Mouse (Mus musculus) lung, postnatal 36 days (tissue): ENCODE measurements around the gene Rora.

Experiments
- DNase-seq: peaks from one replicate; pipeline ENCODE4 v3.0.0; 2022; ENCODE audit warnings: mixed read lengths

The Rora gene

DNA sequence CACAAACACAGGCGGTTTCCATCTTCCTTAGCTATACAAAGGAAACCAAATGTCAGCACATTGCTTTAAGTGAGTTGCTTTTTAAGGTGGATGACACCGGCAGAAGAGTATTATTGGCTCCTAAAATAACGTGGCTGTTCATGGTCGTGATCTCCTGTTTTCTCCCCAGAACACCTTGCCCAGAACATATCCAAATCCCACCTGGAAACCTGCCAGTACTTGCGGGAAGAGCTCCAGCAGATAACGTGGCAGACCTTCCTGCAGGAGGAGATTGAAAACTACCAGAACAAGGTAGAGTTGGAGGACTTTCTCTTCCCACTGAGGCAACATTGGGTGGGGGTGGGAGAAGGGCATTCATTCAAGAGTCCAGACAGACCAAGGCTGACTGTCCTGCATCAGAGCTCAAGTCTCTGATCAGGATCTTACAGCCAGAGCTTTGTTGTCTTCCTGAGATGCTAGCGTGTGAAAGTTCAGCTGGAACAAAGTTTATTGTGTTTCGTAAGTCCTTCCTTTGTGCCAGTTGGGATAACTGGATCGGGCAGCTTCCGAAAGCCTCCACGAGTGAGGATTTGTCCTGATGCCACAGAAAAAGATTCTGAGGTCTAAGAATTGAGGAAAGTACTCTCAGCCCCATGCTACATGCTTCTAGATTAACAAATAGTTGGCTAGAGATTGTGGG lies 717.6 kb downstream of the Rora start:
- DNase-seq, result no peak

DNA sequence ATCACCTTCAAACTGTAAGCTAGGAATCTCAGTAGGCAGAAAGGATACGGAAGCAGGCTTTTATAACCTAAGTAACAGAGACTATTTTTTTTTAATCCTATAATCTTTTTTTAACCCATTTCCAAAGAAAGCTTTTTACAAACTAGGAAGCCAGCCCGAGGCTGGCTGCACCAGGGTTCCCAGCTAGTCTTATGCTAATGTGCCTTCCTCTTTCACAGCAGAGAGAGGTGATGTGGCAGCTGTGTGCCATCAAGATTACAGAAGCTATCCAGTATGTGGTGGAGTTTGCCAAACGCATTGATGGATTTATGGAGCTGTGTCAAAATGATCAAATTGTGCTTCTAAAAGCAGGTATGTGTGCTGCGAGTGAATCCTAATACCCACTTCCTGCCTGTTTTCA lies 719.3 kb downstream of the Rora start:
- DNase-seq, result no peak

DNA sequence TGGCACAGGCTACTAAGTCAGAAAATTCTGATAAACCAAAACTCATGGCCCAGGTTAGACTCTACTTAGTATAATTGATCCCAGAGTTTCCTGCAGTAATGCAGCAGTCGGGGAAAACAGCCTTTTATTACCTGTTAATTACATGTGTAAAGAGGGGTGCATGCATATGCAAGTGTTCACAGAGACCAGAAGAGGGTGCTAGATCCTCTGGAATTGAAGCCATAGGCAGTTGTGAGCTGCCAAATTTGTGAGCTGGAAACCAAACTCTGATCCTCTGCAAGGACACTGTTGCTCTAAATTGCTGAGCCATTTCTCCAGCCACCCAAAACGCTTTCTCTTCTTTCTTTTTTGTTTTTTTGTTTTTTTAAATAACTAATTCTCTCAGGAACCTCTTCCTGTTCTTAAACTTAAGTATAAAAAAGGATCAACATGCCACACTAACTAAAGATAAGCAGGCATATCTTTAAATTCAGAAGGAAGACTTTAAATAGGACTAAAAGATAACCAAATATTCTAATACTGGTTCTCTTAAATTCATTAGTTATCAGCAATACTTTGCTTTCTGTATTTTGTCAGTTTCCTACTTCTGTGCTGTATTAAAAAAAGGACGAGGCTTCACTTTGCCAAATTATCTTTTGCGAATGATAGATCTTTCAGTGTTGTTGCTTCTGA lies 723.5 kb downstream of the Rora start:
- DNase-seq, result no peak

DNA sequence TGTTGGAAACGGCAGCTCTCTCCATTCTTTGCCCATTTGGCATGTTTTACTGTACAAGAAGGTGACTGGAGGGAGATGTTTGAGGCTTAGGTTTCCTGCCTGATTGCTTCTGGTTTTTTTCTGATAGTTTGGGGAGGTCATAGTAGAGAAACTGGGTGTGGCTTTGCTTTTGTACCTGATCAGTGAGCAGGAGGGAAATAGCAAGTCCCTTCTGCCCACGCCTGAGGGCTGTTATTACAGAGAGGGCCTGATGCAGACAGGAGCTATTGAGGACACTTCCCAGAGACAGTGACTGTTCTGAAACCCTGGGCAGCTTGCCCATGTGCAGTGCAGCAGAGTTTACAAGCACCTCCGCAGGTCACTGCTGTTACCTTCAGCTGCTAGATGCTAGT lies 724.1 kb downstream of the Rora start:
- no peak for DNase-seq

DNA sequence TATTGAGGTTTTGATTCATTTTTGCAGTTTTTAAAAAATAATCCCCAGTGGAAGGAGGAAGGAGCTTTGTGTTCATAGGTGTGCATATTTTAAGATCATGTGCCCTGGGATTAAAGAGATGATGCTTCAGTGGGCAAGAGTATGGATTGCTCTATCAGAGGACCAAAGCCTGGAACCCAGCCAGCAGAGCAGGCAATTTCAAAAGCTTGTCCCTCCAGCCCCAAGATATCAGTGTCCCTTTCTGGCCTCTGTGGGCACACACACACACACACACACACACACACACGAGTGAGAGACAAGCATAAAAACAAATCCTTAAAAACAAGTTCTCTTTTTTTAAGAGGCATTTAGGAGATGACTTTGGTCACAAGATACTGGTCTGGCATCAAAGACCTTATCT lies 727.0 kb downstream of the Rora start:
- DNase-seq, result no peak

DNA sequence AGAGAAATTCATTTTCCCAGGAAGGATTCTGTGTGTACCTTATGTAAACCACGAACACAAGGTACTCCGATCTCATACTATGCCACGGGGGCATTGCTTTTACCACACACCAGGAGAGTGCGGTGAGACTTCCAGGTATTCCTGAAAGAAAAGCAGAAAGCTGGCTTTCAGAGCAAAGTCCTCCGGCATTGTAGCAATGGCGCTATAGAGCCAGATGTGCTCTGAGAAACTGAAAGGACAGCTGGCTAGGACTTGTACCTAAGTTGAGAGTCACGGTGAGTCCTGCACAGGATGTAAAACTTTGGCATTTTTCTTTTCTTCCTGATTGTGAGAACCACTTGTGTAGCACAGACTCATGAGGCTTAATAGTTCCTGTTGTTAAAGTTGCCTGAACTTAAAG lies 728.2 kb downstream of the Rora start:
- no peak for DNase-seq

DNA sequence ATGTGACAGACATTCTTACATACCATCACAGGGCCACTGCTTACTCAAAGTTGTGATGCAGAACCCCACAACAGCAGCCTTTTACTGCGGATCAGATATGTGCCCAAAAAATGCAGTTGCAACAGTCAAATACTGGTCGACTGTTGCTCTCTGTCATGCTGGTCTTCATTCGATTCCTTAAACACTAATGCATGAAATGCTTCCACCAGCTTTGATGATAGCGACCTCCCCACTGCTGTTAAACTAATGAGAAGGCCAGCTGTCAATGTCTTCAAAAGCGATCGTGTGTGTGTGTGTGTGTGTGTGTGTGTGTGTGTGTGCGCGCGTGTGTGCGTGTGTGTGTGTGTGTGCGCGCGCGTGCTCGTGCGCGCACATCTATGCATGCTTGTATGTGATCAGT lies 730.9 kb downstream of the Rora start:
- DNase-seq, result no peak

DNA sequence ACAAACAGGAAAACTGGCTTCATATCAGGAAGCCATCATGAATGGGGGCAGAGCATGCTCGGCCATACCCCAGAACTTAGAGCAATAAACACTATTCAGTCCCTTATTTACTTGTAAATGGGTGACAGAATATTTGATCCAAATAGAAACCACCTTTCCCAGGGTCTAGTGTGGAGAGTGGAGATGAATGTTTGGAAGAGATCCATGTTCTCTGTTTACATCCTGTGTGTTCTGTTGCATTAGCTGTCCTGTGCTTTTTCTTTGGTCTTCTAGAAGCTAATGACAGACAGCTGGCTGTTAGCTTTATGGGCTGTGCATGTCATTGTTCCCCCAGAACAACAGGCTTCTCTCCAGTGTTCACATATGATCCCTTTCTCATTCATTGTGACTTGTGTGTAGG lies 731.3 kb downstream of the Rora start:
- no peak for DNase-seq

DNA sequence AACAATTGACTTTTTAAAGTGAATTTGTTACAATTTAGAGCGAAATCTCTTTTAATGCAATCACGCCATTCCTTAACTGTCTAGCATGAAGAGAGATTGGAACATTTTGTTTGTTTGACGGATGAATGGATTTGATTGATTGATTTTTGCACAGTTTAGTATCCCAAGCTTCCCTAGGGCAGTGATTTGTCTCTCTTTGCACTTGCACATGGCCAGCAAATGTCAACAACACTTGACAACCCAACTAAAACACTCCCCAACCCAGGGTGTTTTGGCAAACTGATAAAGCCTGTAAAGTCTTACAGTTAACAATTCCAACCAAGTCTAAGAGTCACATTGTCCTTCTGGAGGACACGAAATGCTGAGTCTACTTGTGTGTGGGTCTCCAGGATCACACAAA lies 733.7 kb downstream of the Rora start:
- DNase-seq, result no peak

DNA sequence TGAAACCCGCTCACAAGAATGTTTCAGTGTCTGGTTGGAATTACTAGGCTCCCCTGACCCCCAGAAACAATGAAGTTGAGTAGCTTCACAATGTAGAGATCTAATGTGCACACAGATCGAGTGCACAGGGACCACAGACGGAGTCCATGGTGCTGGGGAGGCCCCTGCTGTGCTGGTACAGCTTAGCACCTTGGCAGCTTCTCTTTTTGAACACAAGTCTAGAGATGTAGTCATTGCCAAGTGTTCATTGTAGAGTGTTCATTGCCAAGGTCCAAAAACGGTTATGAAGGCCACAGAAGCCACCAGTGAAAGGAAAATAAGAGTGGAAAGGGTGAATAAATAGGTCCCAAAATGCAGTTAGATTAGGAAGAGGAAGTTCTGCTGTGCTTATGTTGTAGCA lies 737.0 kb downstream of the Rora start:
- no peak for DNase-seq

DNA sequence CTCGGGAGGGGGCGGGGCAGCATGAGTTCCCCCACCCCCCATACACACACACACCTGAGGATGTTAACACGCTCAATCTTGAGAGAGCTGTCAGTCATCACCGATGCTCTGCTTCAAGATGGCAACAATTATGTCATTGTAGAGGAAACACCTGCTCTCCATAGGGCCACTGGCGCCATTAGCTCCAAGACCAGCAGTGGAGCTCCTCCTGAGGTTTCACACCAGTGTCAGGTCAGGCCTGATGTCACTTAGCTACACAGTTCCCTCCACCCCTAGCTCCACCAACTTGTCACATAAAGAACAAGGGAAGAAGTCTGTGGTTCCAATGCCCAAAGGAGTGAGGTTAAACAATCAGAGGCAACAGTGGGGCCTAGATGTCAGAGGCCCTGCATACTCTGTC lies 740.6 kb downstream of the Rora start:
- no peak for DNase-seq

DNA sequence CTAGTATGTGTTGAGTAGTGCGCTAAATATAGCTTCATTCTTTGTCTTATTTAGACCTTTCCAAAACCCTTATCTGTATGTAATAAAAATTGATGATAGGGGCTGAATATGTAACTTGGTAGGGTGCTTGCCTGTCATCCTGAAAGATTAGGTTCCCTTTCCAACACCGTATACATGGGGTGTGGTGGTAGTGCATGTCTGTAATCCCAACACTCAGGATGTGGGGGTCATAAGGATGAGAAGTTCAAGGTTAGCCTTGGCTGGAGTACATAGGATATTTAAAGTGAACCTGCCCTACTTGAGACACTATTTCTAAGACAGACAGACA lies 743.8 kb downstream of the Rora start:
- no peak for DNase-seq

DNA sequence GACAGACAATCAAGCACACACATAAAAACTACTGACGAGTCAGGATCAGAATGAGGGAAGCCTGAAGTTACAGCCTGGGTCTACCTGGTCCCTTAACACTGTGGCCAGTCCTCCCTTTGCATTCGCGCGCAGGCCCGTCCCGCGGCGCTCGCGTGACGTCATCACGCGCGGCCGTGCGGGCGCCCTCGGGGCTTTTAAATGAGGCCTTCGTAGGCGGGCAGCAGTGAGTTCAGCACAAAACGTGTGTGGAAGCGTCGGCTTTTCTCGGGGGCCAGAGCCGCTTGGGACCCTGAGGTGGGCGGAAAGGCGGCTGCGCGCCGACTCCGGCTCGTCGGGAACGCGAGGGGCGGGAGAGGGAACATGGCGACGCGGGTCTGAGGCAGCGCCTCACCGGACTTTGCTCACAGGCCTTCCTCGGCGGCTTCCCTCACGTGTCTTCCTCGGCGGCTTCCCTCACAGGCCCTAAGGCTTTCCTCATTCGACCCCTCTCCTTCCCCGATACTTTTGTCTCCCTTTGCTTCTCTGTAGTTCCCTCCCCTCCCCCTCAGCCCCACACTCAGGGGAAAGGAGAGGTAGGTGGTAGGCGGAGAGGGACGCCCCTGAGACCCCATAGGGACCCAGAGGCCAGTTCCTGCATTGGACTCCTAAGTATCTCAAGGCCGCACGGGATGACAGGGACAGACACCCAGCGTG lies 744.3 kb downstream of the Rora start, which contains the start of gene Ice2:
Gene Ice2, plus strand, starts transcription at position 147 of the 693 bp plus-strand sequence.
- peak; percentile 72 for DNase-seq

DNA sequence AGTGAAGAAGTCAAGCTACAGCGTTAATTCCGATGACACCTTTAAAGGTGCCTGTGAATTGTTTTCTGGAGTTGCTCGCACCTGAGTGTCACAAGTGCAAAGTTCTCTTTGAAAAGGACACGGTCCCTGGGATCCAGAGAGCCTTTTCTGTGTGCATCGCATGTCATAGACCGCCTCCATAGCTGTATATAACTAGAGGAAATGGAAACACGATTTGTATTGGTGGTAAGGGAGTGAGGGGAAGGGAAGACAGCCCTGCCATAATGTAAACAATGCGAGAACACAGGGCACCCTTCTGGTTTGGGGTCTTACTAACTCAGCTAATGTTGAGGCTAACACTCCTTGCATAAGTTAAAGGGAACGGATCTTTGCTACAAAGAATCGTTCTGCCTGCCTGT lies 744.9 kb downstream of the Rora start:
- DNase-seq, result no peak

DNA sequence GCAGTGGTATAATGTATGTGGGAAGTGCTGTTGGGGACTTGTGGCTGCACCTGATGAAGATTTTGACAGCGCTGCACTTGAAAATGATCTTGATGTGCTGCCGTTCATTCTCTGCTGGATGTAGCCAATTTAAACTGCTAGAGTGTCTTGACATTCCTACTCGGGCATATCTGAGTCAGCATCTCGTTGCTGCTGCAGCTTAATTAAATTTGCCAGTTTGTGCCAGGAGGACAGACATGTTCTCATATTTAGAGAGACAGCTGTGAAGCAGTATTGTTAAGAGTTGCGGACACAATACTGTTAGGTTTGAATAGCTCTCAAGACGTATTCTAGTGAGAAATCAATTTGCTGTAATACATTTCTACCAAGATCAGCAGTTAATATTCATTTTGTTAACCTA lies 751.1 kb downstream of the Rora start:
- no peak for DNase-seq

DNA sequence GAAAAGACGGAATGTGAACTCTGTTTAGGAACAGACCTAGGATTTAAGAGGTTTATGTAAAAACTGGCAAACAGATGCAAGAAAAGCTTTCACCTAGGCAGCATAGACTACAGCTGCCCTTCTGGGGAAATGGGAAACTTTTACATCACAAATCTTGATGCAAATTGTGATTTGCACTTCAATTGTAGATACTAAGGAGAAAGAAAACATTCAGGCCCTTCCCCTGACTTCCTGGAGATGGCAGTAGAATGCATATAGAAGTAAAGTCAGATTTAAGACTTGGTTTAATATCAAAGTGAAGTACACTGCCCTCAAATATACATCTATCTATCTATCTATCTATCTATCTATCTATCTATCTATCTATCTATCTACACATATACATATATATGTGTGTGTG lies 765.9 kb downstream of the Rora start:
- DNase-seq, result peak; percentile 55

DNA sequence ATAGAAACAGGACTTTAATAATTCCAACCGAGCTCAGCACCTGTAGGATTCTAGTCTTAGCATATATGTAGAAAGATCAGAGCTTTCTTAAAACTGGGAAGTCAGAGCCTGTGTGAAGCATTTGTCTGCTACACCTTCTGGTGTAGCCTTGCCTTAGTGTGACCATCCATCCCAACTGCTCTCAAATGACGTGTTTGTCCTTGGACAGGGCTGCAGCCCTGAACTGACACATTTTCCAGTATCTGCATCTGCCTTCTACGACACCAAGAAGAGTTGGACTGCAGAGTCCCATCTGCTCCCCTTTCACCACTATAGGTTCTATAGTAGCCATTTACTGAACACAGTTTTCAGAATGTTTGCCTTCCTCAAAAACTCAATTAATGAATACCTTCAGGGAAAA lies 776.9 kb downstream of the Rora start:
- DNase-seq, result no peak

DNA sequence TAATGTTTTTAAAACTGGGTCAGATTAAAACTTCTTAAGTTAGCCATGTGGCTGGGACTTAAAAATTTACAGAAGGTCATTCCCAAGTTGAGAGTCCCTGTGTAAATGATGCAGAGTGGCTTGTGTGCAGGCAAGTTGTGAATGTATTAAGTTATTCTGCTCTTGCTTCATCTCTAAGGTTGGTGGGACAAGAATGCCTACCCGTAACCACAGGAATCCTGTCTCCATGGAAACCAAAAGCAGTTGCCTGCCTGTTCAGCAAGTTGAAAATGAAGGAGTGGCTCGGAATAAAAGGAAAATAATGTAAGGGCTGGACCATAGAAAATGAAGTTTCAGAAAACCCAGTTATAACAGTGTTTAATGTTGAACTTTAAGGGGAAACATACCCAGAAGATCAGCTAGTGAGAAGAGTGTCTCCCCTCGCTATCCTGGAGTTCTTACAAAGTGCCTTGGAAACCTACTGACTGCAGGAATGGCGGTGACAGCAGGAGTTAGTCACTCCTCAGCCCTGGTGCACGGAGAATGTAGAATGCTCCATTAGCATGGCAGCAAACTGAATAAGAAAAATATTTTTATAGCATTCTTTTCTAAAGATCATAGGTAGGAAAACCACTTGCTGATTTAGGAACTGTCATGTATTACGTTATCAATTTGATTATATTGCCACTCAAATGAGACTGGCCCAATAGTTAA lies 778.4 kb downstream of the Rora start:
- peak; percentile 80 for DNase-seq

DNA sequence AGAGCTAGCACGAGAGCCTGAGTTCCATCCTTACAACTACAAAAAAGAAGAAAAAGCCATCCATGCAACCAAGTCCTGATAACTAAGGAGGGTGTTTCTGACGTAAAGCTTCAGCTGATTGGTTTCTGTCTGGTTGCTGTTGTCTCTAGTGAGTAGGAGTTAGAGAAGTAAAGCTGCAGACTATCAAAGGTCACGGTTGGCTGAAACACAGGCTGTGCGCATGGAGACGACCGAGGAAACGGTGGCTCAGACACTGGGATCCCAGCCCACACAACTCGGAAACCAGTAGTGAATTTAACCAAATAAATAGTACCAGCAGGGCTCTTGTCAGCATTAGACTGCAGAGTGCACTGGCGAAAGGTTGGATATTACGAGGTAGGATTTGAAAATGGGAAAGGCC lies 781.6 kb downstream of the Rora start:
- no peak for DNase-seq

DNA sequence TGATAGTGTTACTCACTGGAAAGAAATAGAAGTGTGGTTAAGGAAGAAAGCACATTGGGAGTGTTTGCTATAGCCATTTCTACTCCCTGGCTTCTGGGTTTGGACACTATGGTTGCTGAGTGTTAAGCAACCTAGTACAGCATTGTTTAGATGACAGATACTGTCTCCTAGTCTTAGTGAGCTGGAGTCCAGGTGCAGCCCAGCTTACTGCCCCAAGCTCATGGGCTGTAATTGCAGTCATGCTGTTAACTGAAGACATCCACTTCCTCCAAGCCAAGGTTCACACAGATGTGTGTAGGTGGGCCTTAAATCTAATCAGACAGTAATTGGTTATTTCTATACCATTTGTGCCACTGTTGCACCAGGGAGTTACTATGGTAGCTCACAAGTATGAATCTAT lies 782.1 kb downstream of the Rora start:
- no peak for DNase-seq
